Mouse (Mus musculus): ENCODE data around the gene 4930535I16Rik.

The 4930535I16Rik gene

GRCm38 (mm10) chr4:123917548-123918140, at the start of gene 4930535I16Rik:
4930535I16Rik (minus strand) TSS chr4:123918022.
- DNase-seq (ENCODE audit: low spot score in 2 of 2) = peak; percentile 30 to 35

DNA sequence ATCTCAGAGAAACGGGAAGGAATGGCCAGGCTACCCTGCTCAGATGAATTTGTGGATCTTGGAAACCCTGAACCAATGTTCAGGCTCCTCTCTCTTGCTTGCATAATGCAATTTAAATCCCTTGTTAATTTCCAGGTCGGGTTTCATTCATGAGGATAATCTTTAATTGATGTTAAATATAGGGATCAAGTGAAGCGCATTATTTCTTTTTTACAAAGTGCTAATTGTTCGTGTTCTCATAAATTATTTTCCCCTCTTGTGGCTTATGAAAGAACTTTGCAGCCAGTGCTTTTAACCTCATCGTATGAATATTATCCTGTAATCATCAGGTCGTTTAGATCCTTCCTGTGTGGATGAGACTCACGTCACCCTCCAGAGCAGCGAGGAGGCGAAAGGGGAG, 44.9 kb upstream of the 4930535I16Rik start:
- no peak for DNase-seq (ENCODE audit: low spot score in 2 of 2)

- DNase-seq (ENCODE audit: low spot score in 2 of 2) = no peak
Observed at GRCm38 (mm10) chr4:123960955-123961354, 43.1 kb upstream of the 4930535I16Rik start.

DNA sequence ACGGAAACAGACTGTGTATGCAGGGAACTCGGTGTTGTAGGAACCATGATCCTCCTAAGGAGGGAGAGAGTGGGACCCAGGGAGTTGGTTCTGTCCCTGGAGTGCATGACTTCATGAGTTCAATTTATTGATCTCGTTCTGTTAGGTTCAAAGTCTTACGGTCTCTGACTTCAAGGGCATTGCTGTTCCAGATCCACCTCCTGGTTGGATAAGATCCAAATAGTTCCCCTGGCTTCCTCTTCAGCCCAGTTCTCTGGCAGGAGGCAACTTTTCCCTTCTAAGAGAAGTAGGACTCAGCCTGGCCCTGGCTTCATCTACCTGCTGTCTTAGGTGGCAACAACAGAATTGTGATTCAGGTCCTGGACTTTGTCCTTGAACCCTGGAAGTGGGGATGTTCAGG, 40.1 kb upstream of the 4930535I16Rik start:
- DNase-seq (ENCODE audit: low spot score in 2 of 2) = no peak

DNA sequence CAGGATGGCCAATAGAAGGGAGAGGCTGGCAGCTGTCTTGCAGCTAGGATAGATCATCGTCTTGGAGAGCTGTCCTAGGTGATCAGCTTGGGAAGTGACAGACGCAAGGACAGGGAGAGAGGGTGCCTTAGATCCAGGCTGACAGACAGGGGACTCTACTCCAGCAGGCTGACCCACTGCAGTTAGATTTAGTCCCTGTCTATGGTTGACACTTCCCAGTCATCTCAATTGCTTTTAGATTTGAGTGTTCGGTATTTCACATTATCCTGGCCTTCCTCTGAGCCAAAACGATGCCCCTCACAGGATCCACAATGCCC, 39.6 kb upstream of the 4930535I16Rik start:
- DNase-seq (ENCODE audit: low spot score in 2 of 2) = no peak

DNA sequence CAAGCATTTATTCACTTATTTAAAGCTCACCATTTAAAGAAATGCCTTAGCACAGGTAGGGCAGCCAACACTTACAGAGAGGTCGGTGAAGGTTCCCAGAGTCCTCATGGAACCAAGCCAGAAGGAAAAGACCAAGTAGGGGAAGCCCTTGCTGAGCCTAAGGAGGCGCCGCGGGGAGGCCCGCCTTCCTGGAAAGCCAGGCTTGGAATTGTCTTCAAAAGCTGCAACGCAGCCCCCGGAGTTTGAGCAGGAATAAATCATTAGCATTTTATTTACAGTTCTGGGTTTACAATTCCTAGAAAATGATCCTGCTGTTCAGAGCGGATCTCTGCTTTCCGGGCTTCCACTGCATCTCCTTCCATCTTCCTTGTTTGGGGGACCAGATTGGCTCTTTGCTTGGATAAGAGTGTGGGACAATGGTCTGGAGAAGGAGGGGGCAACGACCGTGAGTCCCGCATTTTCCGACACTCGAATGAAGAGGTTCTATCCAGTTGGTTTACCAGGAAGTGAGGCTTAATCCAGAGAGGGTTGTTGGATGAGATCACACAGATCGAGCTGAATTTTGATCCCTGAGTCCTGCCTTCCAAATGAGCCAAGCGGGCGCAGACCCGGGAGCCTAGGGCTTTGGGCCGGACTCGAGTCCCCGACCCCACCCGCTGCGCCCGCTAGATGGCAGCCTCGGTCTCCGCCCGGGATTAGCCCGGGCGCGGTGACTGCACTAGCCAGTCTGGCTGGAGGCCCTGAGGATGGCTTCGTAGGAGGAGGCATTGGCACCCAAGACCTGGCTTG, 39.1 kb upstream of the 4930535I16Rik start:
- DNase-seq (ENCODE audit: low spot score in 2 of 2) = peak; percentile 3 to 39

GRCm38 (mm10) chr4:123952059-123952458, 34.2 kb upstream of the 4930535I16Rik start:
- no peak for DNase-seq (ENCODE audit: low spot score in 2 of 2)

- no peak for DNase-seq (ENCODE audit: low spot score in 2 of 2)
Observed at GRCm38 (mm10) chr4:123949649-123950048, 31.8 kb upstream of the 4930535I16Rik start.

- no peak for DNase-seq (ENCODE audit: low spot score in 2 of 2)
Observed at GRCm38 (mm10) chr4:123948901-123949300, 31.1 kb upstream of the 4930535I16Rik start.

DNA sequence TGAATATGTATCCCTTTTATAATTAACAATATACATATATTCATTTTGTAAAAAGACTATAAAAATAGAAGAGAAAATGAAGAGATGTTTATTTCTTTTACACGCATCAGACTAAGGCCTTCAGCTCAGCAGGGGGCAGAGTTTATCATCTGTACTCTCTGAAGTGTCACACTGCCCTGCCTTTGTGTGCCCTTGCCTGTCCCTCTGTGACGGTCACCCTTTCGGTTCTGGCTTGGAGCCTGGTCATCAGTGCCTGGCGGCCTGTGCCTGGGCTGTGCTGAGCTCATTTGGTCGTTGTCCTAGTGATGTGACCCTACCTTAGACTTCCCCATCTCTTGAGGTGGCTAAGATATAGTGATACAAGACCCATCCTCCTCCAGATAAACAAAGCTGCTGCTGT, 29.3 kb upstream of the 4930535I16Rik start:
- DNase-seq (ENCODE audit: low spot score in 2 of 2) = no peak

DNA sequence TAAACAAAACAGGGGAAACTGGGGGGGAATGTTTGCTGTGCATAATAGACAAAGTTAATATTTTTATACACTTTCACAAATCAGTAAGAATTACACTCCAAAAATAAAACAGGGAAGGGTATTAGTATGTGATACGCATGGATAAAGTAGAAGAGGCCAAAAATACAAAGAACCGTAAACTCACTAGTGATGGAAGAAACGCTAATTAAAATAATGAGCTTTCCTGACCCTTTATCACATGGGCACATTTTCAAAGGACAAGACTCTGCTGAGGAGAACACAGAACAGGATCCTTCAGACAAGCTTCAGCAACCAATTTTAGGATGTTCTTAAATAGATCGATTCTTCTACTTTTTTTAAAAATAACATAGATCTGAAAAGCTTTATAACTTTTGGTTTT, 28.9 kb upstream of the 4930535I16Rik start:
- no peak for DNase-seq (ENCODE audit: low spot score in 2 of 2)

- peak in 1 of 2 experiments; percentile 9 for DNase-seq (ENCODE audit: low spot score in 2 of 2)
Observed at GRCm38 (mm10) chr4:123940878-123941277, 23.1 kb upstream of the 4930535I16Rik start.

GRCm38 (mm10) chr4:123939838-123940237, 22.0 kb upstream of the 4930535I16Rik start:
- peak; percentile 45 to 72 for DNase-seq (ENCODE audit: low spot score in 2 of 2)

DNA sequence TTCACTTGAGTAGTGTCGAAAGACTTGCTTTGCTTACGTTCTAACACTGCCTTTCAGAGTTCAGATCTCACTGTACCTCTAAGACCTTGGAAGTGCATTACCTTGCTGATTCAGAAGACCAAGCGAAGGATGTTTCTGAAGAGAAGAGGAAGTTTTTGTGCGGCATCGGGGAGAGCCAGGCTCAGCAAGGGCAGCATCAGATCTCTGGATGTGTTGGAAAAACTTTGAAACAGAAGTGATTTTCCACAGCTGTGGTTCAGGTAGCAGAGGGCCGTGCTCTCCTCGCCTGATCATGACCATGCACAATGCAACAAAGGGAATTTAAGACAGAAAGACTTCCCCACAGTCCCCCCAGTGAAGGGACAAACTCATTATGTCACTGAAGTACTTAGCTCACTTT, 18.2 kb upstream of the 4930535I16Rik start:
- DNase-seq (ENCODE audit: low spot score in 2 of 2) = no peak

GRCm38 (mm10) chr4:123934306-123934705, 16.5 kb upstream of the 4930535I16Rik start:
- DNase-seq (ENCODE audit: low spot score in 2 of 2) = no peak

- no peak for DNase-seq (ENCODE audit: low spot score in 2 of 2)
Observed at GRCm38 (mm10) chr4:123929994-123930393, 12.2 kb upstream of the 4930535I16Rik start.

- peak; percentile 10 to 41 for DNase-seq (ENCODE audit: low spot score in 2 of 2)
Observed at GRCm38 (mm10) chr4:123927961-123928360, 10.1 kb upstream of the 4930535I16Rik start.

GRCm38 (mm10) chr4:123921055-123921565, 3.3 kb upstream of the 4930535I16Rik start:
- no peak for DNase-seq (ENCODE audit: low spot score in 2 of 2)

GRCm38 (mm10) chr4:123918851-123919250, 1.0 kb upstream of the 4930535I16Rik start:
- DNase-seq (ENCODE audit: low spot score in 2 of 2) = no peak

DNA sequence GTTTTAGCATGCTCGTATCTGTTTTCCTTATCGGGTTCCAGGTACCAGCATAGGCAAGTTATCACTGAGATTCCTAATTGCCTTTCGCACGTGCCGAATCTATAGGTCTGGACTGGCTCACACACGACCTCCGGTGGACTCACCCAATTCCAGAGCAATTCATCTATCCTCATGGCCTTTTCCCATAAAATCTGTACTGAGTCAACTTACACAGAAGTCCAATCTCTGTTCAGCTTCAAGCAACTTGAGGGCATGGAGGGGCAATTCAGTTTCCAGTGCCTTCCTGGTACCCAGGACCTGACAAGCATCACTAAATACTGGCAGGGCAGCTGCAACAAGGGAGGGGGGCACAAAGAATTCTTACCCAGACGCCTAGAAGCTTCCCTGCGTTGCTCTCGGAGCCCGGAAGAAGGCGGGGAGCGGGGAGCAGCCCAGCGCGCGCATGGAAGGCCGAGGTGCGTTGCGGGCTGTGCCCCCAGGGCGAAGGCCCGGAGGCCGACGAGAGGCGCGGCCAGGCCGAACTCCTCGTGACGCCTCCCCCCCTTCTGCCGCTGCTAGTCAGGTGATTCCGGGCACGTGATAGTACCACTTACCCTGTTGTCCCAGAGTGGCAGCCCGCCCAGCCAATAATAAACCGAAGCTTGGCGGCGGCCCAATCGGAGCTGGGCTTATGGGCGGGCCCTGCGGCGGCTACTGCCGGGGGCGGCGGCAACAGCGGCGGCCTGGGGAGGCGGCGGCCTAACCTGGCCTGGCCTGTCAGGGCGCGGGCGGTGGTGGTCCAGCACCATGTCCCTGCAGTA, 874 bp downstream of the 4930535I16Rik start, which contains the start of gene Rragc:
TSS of gene Rragc (plus strand) at position 699 of the 800 bp plus-strand sequence.
- DNase-seq (ENCODE audit: low spot score in 2 of 2) = peak; percentile 100

DNA sequence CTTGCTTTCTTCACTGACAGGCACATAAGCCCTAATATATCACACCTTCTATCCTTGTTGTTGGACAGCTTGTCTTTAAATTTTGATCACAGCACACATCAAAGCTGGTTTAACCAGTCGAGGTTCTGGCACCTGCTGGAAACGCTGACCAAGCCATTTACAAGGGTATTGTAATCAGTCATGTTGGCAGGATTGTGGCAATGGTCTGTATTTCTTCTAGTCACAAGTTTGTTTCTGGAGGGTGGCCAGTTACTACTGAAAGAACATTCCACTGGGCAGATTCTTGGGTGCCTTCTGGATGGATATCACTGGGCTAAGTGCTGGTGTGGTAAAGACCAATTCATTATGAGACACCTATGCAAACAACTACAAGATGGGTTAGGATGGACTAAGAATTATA, 5.4 kb downstream of the 4930535I16Rik start:
- DNase-seq (ENCODE audit: low spot score in 2 of 2) = no peak

DNA sequence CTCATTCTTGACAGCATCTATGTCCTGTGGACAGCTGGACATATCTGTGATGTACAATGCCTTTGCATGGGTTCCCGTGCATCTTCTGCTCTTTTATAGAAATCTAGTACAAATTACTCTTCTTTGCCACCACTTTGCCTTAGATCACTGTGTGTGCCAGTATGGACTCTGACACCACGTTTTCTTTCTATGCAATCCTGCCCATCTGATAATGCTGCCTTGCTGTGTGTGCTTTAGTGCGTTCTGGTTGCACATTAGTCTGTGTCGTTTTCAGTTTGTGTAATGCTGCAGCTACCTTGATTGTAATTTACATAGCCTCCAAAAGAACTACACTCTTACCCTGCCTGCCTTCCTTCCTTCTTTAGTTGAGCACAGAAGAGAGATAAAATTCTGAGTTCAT, 6.3 kb downstream of the 4930535I16Rik start:
- no peak for DNase-seq (ENCODE audit: low spot score in 2 of 2)

Data from natural killer cell, adult 2 months (primary cell).